Mouse (Mus musculus): ENCODE data around the gene Sh3gl2. TPM values are rescaled to one million over a fixed set of nuclear protein-coding genes. Genes with fewer than 3 reads are reported as not detected.

Sh3gl2 gene
- polyA plus RNA-seq, 1 experiment from 2014 or later: 12.4 TPM

DNA sequence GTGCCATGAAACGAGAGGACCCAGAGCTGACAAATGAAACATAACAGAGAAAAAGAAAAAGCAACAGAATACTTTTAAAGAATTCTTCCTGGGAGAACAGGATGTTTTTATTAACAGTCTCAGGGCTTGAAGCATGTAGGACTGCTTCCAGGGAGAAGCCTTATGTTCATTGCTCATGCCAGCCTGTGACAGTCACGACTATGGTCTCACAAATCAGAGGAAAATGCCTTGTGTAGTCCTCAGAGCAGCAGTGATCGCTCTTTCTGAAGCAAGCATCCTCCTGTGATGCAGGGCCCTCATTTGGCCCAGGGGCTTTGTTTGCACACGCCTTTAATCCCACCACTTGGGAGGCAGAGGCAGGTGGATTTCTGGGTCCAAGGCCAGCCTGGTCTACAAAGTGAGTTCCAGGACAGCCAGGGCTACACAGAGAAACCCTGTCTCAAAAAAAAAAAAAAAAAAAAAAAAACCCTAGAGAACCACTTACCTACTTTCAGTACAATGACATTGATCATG, 129.8 kb downstream of the Sh3gl2 start:
- WGBS: 81% methylated on average over 4 of the region's 4 CpGs
- H3K9me3 ChIP-seq: no peaks in the 10 kb centered on the region
- no peak overlapping the region for H3K4me3 ChIP-seq

DNA sequence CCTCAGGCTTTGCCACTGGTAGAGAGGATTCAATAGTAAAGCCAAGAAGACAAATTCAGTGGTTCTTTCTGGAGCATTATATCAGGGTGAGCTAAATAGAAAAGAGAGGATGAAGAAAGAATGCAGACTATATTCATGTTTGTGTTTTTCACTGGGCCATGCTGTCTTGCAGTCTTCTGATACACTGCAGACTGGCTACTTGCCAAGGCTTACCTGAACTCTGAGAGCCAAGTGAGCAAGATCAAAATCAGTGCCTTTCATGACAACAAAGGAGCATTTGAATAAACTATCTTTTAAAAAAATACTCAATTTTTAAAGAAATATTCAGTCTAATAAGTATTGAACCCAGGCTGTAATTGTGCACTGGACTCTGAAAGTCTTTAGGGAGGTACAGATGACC, 131.4 kb downstream of the Sh3gl2 start:
- no peak overlapping the region for H3K9ac ChIP-seq (replicated peaks)

More for the DNA sequence above, 129.8 kb downstream of the Sh3gl2 start:
- H3K9ac ChIP-seq (replicated peaks): no peak overlapping the region
- no peaks in the 10 kb centered on the region for H3K4me1 ChIP-seq
- no peaks in the 10 kb centered on the region for H3K27me3 ChIP-seq
- H3K27ac ChIP-seq (replicated peaks): no peak overlapping the region
- H3K36me3 ChIP-seq: no peaks in the 10 kb centered on the region
- no peak for ATAC-seq (ENCODE audit: low FRiP score, low read depth)
- H3K4me2 ChIP-seq (replicated peaks): no peak overlapping the region

DNA sequence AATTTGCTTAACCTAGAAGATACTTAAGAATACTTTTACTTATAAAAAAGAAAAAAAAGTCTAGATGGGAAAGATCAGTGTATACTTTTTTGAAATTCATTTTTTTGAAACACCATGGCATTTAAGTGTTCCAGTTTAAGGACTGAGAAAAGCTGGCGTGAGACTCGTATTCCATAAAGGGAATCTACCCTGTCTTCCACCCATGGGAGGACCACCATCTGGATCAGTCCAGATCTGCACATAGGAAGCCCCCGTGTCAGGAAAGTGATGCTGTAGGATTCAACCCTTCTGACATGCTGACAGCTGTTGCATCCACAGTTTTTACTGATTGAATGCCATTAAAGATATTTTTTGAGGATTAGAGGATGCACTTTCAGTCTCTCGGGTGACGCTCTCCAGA, 134.2 kb downstream of the Sh3gl2 start:
- no peaks in the 10 kb centered on the region for H3K27me3 ChIP-seq
- no peak for ATAC-seq (ENCODE audit: low FRiP score, low read depth)
- no peak overlapping the region for H3K4me3 ChIP-seq
- no peak overlapping the region for H3K9ac ChIP-seq (replicated peaks)
- WGBS: 88% methylated on average over 5 of the region's 5 CpGs
- H3K36me3 ChIP-seq: no peaks in the 10 kb centered on the region
- H3K4me2 ChIP-seq (replicated peaks): no peak overlapping the region
- H3K27ac ChIP-seq (replicated peaks): no peak overlapping the region
- no peaks in the 10 kb centered on the region for H3K9me3 ChIP-seq
- no peaks in the 10 kb centered on the region for H3K4me1 ChIP-seq

More for the DNA sequence above, 131.4 kb downstream of the Sh3gl2 start:
- H3K9me3 ChIP-seq: no peaks in the 10 kb centered on the region
- no peaks in the 10 kb centered on the region for H3K27me3 ChIP-seq
- no peak overlapping the region for H3K4me3 ChIP-seq
- no peak for ATAC-seq (ENCODE audit: low FRiP score, low read depth)
- H3K4me1 ChIP-seq: no peaks in the 10 kb centered on the region
- no peaks in the 10 kb centered on the region for H3K36me3 ChIP-seq
- H3K27ac ChIP-seq (replicated peaks): no peak overlapping the region
- no peak overlapping the region for H3K4me2 ChIP-seq (replicated peaks)

DNA sequence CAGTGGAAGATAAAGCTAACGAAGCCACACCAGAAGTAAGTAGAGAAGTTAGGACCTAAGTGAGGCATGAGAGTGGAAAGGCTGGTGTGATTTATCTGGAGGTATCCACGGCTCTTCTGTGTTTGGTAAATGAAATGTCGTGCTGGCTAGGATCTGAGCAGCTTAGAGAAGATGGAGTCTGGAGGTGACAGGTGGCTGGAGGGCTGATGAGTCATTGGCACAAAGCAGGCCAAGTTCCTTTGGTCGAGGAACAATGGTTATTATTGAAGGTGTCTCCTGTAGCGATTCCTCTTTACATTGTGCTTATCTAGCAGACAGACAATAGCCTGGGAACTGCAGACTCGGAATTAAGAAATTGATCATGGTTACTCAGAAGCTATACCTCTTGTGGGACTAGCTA, 135.8 kb downstream of the Sh3gl2 start:
- no peaks in the 10 kb centered on the region for H3K4me1 ChIP-seq
- H3K36me3 ChIP-seq: no peaks in the 10 kb centered on the region
- no peaks in the 10 kb centered on the region for H3K9me3 ChIP-seq
- H3K27me3 ChIP-seq: no peaks in the 10 kb centered on the region
- WGBS: 75% methylated on average over 6 of the region's 6 CpGs
- no peak for ATAC-seq (ENCODE audit: low FRiP score, low read depth)
- no peak overlapping the region for H3K9ac ChIP-seq (replicated peaks)
- no peak overlapping the region for H3K4me3 ChIP-seq
- H3K27ac ChIP-seq (replicated peaks): no peak overlapping the region
- H3K4me2 ChIP-seq (replicated peaks): no peak overlapping the region

DNA sequence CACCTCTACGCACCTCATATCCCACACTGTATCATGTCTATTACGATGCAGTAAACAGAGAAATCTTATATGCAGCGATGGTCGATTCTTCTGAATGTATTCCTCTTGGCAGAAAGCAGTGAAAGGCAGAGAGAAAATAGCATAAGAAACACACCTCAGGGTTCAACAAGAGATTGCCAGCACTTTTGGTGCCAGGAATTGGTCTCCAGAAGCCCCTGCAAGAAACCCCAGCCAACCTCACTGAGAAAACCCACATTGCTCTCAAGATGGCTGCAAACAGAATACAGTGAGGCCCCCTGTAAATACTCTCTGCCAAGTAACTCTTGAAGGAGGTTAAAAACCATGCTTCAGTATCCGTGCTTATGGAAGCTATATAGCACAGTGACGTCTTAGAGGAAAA, 141.0 kb downstream of the Sh3gl2 start:
- H3K9ac ChIP-seq (replicated peaks): no peak overlapping the region
- WGBS: 95% methylated on average over 6 of the region's 6 CpGs
- no peak overlapping the region for H3K4me2 ChIP-seq (replicated peaks)
- H3K27me3 ChIP-seq: no peaks in the 10 kb centered on the region
- H3K27ac ChIP-seq (replicated peaks): no peak overlapping the region
- no peak for ATAC-seq (ENCODE audit: low FRiP score, low read depth)
- H3K9me3 ChIP-seq: no peaks in the 10 kb centered on the region
- no peaks in the 10 kb centered on the region for H3K36me3 ChIP-seq
- no peaks in the 10 kb centered on the region for H3K4me1 ChIP-seq
- no peak overlapping the region for H3K4me3 ChIP-seq

DNA sequence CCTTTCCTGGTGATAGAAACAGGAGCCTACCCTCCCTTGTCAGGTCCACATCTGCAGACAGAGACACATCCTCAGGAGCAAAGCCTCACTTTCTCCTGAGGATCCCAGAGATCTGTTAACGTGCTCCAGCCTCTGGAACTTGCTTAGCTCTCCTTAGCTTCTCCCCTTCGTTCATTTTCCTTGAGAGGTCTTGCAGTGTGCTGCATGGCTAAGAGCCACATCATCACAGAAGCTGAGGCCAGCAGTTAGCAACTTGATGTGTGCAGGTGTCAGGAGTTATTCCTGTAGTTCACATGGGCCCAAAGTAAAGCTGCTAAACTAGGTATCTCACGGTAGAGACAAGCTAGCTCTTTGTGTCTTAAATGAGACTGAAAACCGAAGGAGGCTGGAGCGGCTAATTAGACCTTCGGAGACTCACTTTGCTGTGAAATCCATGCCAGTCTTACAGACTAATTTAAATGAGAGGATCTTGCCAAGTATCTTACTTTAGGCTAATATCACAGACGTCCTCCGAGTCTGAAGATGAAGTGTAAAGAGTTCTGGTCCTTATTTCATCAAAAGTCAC, 143.2 kb downstream of the Sh3gl2 start:
- Histone ChIP-seq H3K4me3 (no peak overlapping the region), H3K27me3 (no peaks in the 10 kb centered on the region), H3K4me1 (no peaks in the 10 kb centered on the region), H3K36me3 (no peaks in the 10 kb centered on the region), H3K4me2 (replicated peaks) (no peak overlapping the region), H3K9ac (replicated peaks) (no peak overlapping the region), H3K27ac (replicated peaks) (no peak overlapping the region), H3K9me3 (no peaks in the 10 kb centered on the region)
- WGBS: 79% methylated on average over 8 of the region's 8 CpGs
- ATAC-seq (ENCODE audit: low FRiP score, low read depth): no peak

- Histone ChIP-seq H3K36me3 (no peaks in the 10 kb centered on the region), H3K9me3 (no peaks in the 10 kb centered on the region), H3K4me3 (no peak overlapping the region), H3K4me1 (no peaks in the 10 kb centered on the region), H3K9ac (replicated peaks) (no peak overlapping the region), H3K27me3 (no peaks in the 10 kb centered on the region), H3K27ac (replicated peaks) (no peak overlapping the region), H3K4me2 (replicated peaks) (no peak overlapping the region)
- ATAC-seq (ENCODE audit: low FRiP score, low read depth): no peak
- WGBS: 93% methylated on average over 3 of the region's 3 CpGs
These were observed 157.7 kb downstream of the Sh3gl2 start for GRCm38 (mm10) chr4:85362661-85363060.

DNA sequence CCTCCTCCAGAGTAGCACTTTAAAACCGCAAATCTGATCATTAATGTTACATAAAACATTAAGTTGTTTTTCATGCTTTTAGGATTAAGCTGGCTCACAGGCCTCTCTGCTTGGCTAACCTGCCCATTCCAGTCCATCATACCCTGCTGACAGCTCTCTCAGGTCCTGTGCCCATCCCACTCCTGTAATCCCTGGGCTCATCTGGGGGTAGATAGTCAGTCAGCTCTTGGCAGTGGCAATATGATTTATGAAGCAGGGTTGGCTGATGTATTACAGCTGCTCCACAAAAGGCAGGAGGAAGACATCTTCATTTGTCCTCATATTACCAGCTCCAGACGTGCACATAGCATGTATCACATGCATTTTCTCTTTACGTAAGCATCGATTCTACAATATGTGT, 158.3 kb downstream of the Sh3gl2 start:
- Histone ChIP-seq H3K27me3 (no peaks in the 10 kb centered on the region), H3K36me3 (no peaks in the 10 kb centered on the region), H3K9me3 (no peaks in the 10 kb centered on the region), H3K27ac (replicated peaks) (no peak overlapping the region), H3K4me1 (no peaks in the 10 kb centered on the region), H3K4me2 (replicated peaks) (no peak overlapping the region), H3K9ac (replicated peaks) (no peak overlapping the region), H3K4me3 (no peak overlapping the region)
- ATAC-seq (ENCODE audit: low FRiP score, low read depth): no peak
- WGBS: 85% methylated on average over 4 of the region's 4 CpGs

DNA sequence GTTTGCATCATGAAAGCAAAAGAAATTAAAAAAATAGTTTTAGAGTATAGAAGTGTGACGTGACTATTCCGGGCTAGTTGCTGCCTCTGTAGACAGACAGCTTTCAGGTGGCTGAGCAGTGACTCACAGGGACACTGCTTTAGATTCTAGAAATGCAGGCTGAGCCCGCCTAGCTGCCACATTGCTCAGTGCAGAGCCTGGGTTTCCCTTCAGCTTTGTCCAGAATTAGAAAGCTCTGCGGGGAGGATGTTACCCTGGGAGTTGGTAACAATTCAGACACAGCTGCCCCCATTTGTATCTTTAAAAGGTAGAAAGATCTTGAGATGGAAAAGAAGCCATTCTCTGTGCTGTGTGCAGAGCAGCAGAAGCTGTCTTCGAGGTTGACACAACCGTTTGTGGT, 166.1 kb downstream of the Sh3gl2 start:
- Histone ChIP-seq H3K4me2 (replicated peaks) (no peak overlapping the region), H3K36me3 (no peaks in the 10 kb centered on the region), H3K9me3 (no peaks in the 10 kb centered on the region), H3K27ac (replicated peaks) (no peak overlapping the region), H3K9ac (replicated peaks) (no peak overlapping the region), H3K4me1 (no peaks in the 10 kb centered on the region), H3K27me3 (no peaks in the 10 kb centered on the region), H3K4me3 (no peak overlapping the region)
- WGBS: 49% methylated on average over 6 of the region's 6 CpGs
- ATAC-seq (ENCODE audit: low FRiP score, low read depth): no peak

DNA sequence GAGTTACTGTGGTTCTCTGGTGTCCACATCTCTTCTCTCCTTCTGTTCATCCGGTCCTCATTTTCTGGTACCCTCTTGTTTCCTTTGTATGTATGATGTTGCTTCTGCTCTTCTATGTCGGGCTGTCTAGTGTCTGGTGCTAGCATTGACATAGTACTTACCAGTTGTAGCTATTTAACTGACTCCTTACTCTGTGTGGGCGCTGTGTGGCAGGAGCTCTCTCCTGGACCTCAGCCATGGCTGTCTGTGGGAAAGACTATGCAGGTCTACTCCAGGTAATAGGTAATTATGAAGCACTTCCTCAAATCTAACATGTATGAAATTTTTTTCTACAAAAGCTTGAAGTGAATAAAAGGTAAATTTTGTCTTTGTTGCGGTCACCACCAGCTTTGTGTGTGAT, 169.9 kb downstream of the Sh3gl2 start:
- Histone ChIP-seq H3K4me1 (no peaks in the 10 kb centered on the region), H3K27me3 (no peaks in the 10 kb centered on the region), H3K4me3 (no peak overlapping the region), H3K9me3 (no peaks in the 10 kb centered on the region), H3K36me3 (no peaks in the 10 kb centered on the region), H3K4me2 (replicated peaks) (no peak overlapping the region), H3K27ac (replicated peaks) (no peak overlapping the region), H3K9ac (replicated peaks) (no peak overlapping the region)
- WGBS: 88% methylated on average over 4 of the region's 4 CpGs
- ATAC-seq (ENCODE audit: low FRiP score, low read depth): no peak

DNA sequence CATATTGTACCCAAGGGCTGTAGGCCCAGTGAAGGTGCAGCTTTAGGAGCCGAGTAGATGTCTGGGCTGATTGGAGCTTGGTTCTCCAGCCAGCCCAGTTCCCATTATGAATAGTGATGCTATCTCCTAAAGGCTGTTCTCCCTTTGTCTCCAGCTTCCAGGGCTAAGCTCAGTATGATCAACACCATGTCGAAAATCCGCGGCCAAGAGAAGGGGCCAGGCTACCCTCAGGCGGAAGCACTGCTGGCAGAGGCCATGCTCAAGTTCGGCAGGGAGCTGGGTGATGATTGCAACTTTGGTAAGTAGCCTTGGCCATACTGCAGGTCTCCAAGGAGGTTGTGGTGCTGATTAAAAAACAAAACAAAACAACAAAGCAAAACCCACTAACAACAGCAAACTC, 171.3 kb downstream of the Sh3gl2 start:
- no peak overlapping the region for H3K4me3 ChIP-seq
- H3K27ac ChIP-seq (replicated peaks): no peak overlapping the region
- no peaks in the 10 kb centered on the region for H3K4me1 ChIP-seq
- no peak overlapping the region for H3K4me2 ChIP-seq (replicated peaks)
- H3K9ac ChIP-seq (replicated peaks): no peak overlapping the region
- no peaks in the 10 kb centered on the region for H3K27me3 ChIP-seq
- WGBS: 86% methylated on average over 6 of the region's 6 CpGs
- no peaks in the 10 kb centered on the region for H3K9me3 ChIP-seq
- no peak for ATAC-seq (ENCODE audit: low FRiP score, low read depth)
- H3K36me3 ChIP-seq: no peaks in the 10 kb centered on the region

DNA sequence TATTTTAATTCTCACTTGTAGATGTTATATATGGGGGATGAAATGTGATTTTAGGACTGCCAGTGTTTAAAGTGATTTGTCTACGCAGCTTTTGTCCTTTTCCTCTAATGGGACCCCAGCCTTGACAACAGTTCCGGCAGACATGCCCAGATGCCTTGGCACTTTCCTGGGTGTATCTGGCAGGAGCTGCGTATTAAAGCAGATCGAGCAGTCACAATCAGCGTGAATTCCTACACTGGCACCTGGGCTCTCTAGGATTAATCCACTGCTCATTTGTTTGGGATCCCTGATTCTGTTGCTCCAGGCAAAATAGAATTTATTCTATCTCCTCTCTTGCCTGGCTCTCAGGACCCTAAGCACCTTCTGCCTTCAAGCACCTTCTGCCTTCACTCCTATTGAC, 171.7 kb downstream of the Sh3gl2 start:
- 95% methylated on average over 5 of the region's 5 CpGs for WGBS
- H3K9ac ChIP-seq (replicated peaks): no peak overlapping the region
- no peaks in the 10 kb centered on the region for H3K9me3 ChIP-seq
- no peak overlapping the region for H3K4me3 ChIP-seq
- no peak overlapping the region for H3K27ac ChIP-seq (replicated peaks)
- no peak for ATAC-seq (ENCODE audit: low FRiP score, low read depth)
- no peaks in the 10 kb centered on the region for H3K4me1 ChIP-seq
- H3K4me2 ChIP-seq (replicated peaks): no peak overlapping the region
- H3K27me3 ChIP-seq: no peaks in the 10 kb centered on the region
- H3K36me3 ChIP-seq: no peaks in the 10 kb centered on the region

DNA sequence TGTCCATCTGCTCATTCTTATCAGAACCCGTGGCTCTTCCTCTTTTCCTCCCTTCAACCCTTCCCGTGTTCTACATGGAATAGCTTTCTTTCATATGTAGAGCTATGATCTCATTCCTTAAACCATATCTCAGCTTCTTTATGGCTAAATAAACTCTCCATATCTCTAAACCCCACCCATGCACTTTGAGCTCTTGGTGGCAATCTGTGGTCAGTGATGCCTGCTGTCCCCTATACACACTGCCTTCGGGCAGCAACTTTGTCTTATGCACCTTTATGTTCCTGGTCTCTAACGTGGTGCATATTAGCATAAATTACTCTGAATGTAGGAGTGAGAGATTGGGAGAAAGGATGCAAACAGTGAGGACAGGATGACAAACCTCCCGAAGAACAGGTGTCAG, 180.3 kb downstream of the Sh3gl2 start:
- Histone ChIP-seq H3K4me2 (replicated peaks) (no peak overlapping the region), H3K4me3 (no peak overlapping the region), H3K9me3 (no peaks in the 10 kb centered on the region), H3K27me3 (no peaks in the 10 kb centered on the region), H3K9ac (replicated peaks) (no peak overlapping the region), H3K4me1 (no peaks in the 10 kb centered on the region), H3K27ac (replicated peaks) (no peak overlapping the region), H3K36me3 (no peaks in the 10 kb centered on the region)
- no peak for ATAC-seq (ENCODE audit: low FRiP score, low read depth)
- 88% methylated on average over 5 of the region's 5 CpGs for WGBS
